Mouse (Mus musculus): ENCODE measurements at regions not wholly inside any gene's neighbourhood (a gene's known extent, or its start where the extent isn't known, plus 50 kb on each side); places are given as distances from the start of the nearest gene placed in this dataset.

DNA sequence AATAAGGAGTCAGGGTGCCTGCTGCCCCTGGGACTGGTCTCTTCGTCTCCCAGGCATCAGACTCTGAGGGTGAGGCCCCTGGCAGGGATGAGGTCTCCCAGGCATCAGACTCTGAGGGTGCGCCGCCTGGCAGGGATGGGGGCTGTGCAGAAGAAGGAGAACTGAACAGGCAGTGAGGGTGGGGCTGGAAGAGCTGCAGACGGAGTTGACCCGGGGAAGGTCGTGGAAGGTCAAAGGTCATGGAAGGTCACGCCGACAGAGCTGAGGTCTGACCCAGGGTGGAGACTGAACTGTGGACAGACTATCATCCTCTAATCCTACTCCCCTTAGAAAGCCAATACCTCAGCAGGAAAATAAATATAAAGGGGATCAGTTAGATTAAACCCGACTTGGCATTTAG, 50.6 kb upstream of the Grik3 start:
- Histone ChIP-seq H3K4me3 (no peak overlapping the region), H3K9ac (no peak overlapping the region), H3K27me3 (0 out of 2 replicates have a peak, but pooled peaks cover 10% of the 10 kb centered on the region), H3K36me3 (no peaks in the 10 kb centered on the region), H3K4me2 (no peak overlapping the region), H3K27ac (no peak overlapping the region), H3K9me3 (no peaks in the 10 kb centered on the region), H3K4me1 (replicated peaks) (peaks cover 22% of the 10 kb centered on the region)
- no peak for ATAC-seq (ENCODE audit: low FRiP score)
- 24% methylated on average over 9 of the region's 9 CpGs for WGBS

DNA sequence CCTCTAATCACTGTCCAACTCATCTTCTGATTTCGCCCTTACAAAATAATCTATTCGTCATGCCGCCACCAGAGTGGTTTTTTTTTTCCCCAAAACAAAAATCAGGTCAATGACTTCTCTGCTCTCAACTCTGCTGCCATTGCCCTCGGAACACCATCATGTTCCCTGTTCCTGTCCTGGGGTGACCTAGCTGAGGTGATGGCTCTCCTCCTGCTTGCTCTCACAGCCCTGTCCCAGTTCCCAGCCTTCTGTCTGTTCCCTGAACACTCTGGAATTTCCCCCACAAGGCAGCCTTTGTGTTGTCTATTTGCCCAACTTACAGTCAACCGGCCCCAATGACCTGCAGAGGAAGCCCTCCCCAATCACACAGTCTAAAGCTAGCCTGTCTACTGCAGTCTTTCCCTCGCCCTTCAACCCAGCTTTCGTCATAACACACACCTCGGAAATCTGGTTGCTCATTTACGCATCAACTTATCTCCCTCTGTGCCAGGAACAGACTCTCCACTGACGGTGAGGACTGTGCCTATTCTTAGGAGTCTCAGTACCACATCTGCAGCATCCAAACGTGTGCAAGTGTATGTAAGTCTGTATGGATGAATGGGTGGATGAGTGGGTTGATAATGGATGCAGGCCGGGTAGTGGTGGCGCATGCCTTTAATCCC, 53.2 kb upstream of the Grik3 start:
- H3K4me2 ChIP-seq, result no peak overlapping the region
- H3K4me1 ChIP-seq (replicated peaks), result peaks cover 22% of the 10 kb centered on the region
- no peak overlapping the region for H3K27ac ChIP-seq
- no peak overlapping the region for H3K9ac ChIP-seq
- 0 out of 2 replicates have a peak, but pooled peaks cover 7% of the 10 kb centered on the region for H3K27me3 ChIP-seq
- 77% methylated on average over 13 of the region's 13 CpGs for WGBS
- ATAC-seq (ENCODE audit: low FRiP score), result no peak
- no peak overlapping the region for H3K4me3 ChIP-seq
- no peaks in the 10 kb centered on the region for H3K36me3 ChIP-seq
- H3K9me3 ChIP-seq, result no peaks in the 10 kb centered on the region

DNA sequence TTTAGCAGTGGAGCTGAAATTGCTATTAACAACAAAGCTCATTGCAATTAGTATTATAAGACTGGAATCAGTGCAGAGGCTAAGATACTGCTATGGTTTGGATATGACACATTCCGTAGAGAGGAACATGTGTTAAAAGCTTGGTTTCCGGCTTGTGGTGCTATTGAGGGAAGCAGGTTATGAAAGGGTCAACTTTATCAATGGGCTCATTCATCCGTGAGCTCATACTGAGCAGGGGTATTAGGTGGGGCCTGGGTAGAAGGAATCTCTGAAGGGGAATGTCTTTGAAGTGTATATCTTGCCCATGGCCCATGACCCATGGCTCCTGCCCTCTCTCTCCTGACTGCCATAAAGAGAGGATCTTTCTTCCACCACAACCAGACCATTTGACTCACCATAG, 57.0 kb upstream of the Grik3 start:
- H3K9me3 ChIP-seq, result no peaks in the 10 kb centered on the region
- H3K4me1 ChIP-seq (replicated peaks), result peaks cover 5% of the 10 kb centered on the region; the same call in 1 of the 2 replicates
- ATAC-seq (ENCODE audit: low FRiP score), result no peak
- no peak overlapping the region for H3K9ac ChIP-seq
- H3K4me2 ChIP-seq, result no peak overlapping the region
- 0 out of 2 replicates have a peak, but pooled peaks cover 3% of the 10 kb centered on the region for H3K27me3 ChIP-seq
- WGBS, result 35% methylated on average over 3 of the region's 3 CpGs
- H3K4me3 ChIP-seq, result no peak overlapping the region
- no peaks in the 10 kb centered on the region for H3K36me3 ChIP-seq
- H3K27ac ChIP-seq, result no peak overlapping the region

DNA sequence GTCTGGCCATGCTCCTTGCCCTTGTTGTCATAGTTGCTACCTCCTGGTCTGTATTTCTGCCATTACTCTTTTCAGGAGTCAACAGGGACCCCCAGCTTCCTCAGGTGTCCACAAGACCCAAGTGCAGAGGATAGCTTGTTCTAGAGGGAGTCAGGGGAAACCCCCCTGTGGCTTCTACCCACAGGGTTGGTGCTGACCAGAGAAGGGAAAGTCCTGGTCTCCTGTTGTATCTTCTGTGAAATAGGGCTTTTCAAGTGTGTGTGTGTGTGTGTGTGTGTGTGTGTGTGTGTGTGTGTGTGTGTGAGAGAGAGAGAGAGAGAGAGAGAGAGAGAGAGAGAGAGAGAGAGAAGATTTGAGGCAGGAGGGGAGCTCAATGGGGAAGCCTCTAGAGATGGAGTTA, 58.9 kb upstream of the Grik3 start:
- Histone ChIP-seq H3K4me2 (no peak overlapping the region), H3K9me3 (no peaks in the 10 kb centered on the region), H3K27ac (no peak overlapping the region), H3K27me3 (0 out of 2 replicates have a peak, but pooled peaks cover 9% of the 10 kb centered on the region), H3K9ac (no peak overlapping the region), H3K4me1 (replicated peaks) (peaks cover 9% of the 10 kb centered on the region; the same call in 1 of the 2 replicates), H3K36me3 (no peaks in the 10 kb centered on the region), H3K4me3 (no peak overlapping the region)
- ATAC-seq (ENCODE audit: low FRiP score), result no peak

DNA sequence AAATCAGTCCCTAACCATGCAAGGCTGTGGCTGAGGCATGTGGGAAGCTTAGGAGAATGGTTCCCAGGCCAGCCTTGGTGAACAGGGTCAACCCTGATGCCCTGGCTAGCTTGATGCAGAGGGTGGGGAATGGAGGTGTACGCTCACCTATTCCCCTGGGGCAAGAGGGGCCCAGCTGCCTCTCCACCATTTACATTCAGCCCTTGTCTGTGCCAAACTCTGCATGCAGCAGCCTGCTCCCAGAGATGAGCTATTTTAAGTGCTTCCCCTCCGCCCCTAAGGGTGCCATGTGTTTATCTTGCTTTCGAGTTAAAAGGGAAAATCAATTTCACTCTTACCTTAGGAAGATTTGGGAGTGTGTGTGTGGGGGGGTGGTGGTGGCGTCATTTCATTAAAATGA, 59.7 kb upstream of the Grik3 start:
- H3K36me3 ChIP-seq, result no peaks in the 10 kb centered on the region
- no peak overlapping the region for H3K9ac ChIP-seq
- peaks cover 10% of the 10 kb centered on the region for H3K4me1 ChIP-seq (replicated peaks)
- H3K4me3 ChIP-seq, result no peak overlapping the region
- no peak for ATAC-seq (ENCODE audit: low FRiP score)
- no peaks in the 10 kb centered on the region for H3K9me3 ChIP-seq
- H3K27ac ChIP-seq, result no peak overlapping the region
- WGBS, result 62% methylated on average over 4 of the region's 4 CpGs
- H3K4me2 ChIP-seq, result no peak overlapping the region
- 0 out of 2 replicates have a peak, but pooled peaks cover 9% of the 10 kb centered on the region for H3K27me3 ChIP-seq

DNA sequence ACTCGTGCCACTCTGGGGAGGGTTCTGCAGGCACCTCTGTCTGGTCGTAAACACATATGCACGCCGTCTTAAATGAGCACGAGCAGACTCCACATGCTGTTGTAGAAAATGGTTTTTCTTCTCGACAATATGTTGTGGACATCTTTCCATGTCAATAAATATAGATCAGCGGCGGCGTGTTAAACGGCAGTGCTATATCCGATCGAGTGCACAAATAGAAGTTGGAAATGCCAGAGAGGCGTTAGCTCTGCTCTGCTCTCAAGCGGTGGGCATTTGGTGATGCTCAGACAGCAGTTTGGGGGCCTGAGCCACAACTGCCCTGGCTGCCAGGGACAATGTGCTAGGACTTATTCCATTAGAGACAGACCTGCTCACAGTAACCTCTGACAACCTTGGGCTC, 61.8 kb upstream of the Grik3 start:
- Histone ChIP-seq H3K4me3 (no peak overlapping the region), H3K9ac (no peak overlapping the region), H3K27me3 (0 out of 2 replicates have a peak, but pooled peaks cover 9% of the 10 kb centered on the region), H3K9me3 (no peaks in the 10 kb centered on the region), H3K27ac (no peak overlapping the region), H3K4me1 (replicated peaks) (peaks cover 21% of the 10 kb centered on the region), H3K36me3 (no peaks in the 10 kb centered on the region), H3K4me2 (no peak overlapping the region)
- no peak for ATAC-seq (ENCODE audit: low FRiP score)
- WGBS, result 90% methylated on average over 14 of the region's 14 CpGs

DNA sequence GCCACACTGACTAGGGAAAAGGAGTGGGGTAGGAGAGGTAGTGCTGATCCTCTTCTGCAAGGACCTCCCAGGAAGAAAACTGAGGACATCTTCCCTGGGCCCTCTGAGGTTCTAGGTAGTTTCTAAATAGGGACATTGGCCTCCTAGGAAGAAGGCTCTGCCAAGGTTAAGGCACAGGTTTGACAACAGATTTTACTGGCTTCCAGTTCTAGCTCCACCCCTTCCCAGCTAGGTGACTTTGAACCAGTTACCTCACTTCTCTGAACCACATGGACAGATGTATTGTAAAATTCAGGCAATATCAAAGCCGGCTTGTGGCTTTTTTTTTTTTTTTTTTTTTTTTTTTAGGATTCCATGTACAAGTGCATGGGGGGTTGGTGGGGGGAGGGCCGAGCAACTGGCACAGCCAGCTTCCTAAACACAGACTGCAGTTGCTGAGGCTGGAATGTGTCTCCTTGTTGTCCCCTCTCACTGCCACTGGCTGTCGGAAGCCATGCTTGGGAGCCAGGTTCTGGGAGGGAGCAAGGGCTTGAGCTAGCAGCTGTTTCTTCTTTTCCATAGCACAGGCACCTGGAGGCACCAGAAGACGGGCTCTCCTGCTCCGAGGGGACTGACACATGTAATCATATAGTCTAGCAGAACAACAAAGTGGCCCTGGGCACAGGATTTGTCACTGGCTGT, 69.8 kb upstream of the Grik3 start:
- Histone ChIP-seq H3K27ac (no peak overlapping the region), H3K4me2 (no peak overlapping the region), H3K4me1 (replicated peaks) (peaks cover 16% of the 10 kb centered on the region), H3K4me3 (no peak overlapping the region), H3K9me3 (no peaks in the 10 kb centered on the region), H3K9ac (no peak overlapping the region), H3K36me3 (no peaks in the 10 kb centered on the region), H3K27me3 (peaks cover 13% of the 10 kb centered on the region)
- ATAC-seq (ENCODE audit: low FRiP score), result no peak
- 53% methylated on average over 5 of the region's 5 CpGs for WGBS

DNA sequence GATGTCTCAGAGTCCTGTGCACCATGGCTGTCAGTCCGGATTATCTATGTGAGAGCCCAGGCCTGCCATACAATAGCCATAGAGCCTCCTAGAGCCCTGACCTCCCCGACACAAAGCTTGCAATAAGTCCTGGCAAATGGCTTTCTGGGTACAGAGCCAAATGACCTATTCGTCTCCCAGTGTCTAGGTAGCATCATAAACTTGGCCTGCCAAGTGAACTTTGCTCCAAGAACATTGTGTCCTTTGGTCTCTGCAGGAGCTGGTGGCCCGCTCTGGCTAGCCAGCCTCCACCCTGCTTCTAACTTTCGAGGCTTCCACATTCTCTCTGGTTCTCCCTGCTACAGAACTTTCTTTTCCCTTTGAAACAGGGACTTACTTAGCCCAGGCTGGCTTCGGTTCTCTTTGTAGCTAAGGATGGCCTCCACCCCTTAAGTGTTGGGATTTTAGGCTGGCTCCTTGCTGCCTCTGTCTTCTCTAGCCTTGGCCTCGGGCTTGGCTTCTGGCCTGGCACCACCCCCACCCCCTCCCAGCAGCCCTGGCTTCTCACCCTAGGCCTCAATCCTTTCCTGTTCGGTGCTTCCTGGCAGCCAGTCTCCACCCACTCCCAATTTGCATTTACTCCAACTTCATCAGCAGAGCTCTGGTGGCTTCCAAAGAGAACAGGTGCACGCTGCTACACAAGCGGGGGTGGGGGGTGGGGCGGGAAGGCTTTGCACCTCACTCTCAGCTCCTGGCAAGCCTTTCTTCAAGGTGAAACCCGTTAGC, 70.8 kb upstream of the Grik3 start:
- H3K9me3 ChIP-seq, result no peaks in the 10 kb centered on the region
- no peak overlapping the region for H3K4me2 ChIP-seq
- H3K36me3 ChIP-seq, result no peaks in the 10 kb centered on the region
- H3K27ac ChIP-seq, result no peak overlapping the region
- H3K27me3 ChIP-seq, result peaks cover 13% of the 10 kb centered on the region
- 46% methylated on average over 12 of the region's 12 CpGs for WGBS
- H3K4me1 ChIP-seq (replicated peaks), result peaks cover 16% of the 10 kb centered on the region
- H3K9ac ChIP-seq, result no peak overlapping the region
- no peak overlapping the region for H3K4me3 ChIP-seq
- ATAC-seq (ENCODE audit: low FRiP score), result no peak

DNA sequence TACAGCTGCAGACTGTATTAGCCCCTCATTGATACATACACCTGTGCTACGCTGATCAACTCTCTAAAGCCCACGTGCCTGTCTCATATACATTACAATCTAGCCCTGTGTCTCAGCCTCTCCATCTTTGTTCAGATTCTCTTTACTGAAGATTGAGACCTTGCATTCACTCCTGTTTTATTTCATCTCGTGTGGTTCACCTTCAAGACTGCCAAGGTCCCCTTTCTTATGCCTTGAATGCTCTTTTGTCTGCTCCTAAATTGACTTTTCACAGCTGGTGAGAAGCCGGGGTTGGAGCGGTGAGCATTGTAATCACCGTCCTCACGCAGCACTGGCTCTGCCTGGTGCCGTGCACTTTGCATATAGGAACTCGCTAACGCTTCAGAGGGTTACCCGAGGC, 75.2 kb upstream of the Grik3 start:
- Histone ChIP-seq H3K9me3 (no peaks in the 10 kb centered on the region), H3K36me3 (no peaks in the 10 kb centered on the region), H3K4me2 (no peak overlapping the region), H3K27ac (no peak overlapping the region), H3K4me3 (no peak overlapping the region), H3K9ac (no peak overlapping the region), H3K4me1 (replicated peaks) (peaks cover 38% of the 10 kb centered on the region), H3K27me3 (peaks cover 9% of the 10 kb centered on the region)
- 15% methylated on average over 11 of the region's 11 CpGs for WGBS
- no peak for ATAC-seq (ENCODE audit: low FRiP score)

DNA sequence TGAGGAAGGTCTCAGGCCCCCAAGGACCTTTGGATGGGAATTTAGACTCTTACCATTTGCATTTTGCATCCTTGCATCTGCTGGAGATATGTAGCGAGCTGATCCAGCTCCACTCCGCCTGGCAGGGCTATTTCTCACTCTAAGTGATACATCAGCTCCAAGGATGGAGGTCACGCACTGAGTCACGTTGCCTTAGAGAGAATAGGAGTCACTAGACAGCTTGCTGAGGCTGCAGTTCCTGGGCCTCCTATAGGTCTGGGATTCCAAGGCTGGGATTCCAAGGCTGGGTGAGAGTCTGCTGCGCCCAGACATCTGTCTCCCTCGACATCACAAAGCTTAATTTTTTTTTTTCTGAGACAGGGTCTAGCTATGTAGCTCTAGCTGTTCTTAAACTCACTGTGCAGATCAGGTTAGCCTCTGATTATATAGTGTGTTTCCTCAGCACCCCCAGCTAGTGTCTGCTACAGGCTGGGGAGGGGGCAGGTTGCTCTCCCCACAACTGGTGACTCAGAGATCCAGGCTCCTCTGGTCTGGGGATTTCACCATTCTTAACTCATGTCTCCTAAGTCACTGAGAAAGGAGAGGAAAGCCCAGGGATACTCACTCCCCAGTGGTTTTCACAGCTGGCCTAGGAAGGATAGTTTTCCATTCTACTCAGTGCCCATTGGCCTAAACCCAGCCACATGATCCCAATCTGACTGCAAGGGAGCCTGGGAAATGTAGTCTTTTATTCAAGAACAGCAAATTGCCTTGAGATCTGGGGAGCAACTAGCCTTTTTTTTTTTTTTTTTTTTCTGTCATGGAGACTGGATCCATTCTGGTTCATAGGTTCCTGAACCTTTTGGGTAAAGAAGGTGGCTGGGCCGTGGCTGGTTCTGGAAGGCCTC, 76.4 kb upstream of the Grik3 start:
- Histone ChIP-seq H3K9ac (no peak overlapping the region), H3K27ac (no peak overlapping the region), H3K9me3 (no peaks in the 10 kb centered on the region), H3K4me3 (no peak overlapping the region), H3K4me1 (replicated peaks) (peaks cover 43% of the 10 kb centered on the region), H3K27me3 (peaks cover 13% of the 10 kb centered on the region), H3K4me2 (no peak overlapping the region), H3K36me3 (no peaks in the 10 kb centered on the region)
- 75% methylated on average over 7 of the region's 7 CpGs for WGBS
- ATAC-seq (ENCODE audit: low FRiP score), result peak; percentile 65

DNA sequence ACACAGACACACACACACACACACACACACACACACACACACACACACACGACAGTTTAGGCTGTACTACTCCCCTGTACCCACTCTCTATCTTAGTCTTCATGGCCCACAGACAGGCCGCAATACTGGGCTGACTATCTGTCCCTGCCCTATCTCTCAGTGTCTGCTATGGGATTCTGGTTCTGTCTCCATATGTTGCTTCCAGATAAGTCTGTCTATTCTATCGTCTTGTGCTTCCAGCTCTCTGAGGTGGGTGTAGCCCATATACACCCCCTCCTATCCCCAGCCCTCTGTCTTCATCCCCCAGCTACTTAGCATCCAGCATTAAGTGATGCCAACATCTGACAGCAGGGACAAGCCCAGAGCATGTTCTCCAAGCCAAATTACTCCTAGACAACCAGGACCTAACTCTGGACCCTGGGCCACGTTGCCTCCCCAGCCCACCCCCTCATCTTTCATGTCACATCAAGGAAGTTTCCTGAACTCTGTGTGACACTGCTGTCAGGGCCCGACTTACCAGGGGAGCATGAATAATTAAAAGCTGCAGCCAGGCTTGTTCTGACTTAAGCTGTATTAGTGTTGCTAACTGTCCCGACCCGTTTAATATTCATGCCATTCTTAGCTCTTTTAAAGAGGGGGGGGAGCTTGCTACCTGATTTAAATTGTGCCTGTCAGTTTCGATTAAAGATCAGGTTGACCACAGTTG, 79.6 kb upstream of the Grik3 start:
- Histone ChIP-seq H3K4me3 (no peak overlapping the region), H3K9ac (no peak overlapping the region), H3K9me3 (no peaks in the 10 kb centered on the region), H3K4me1 (replicated peaks) (peaks cover 67% of the 10 kb centered on the region), H3K27ac (no peak overlapping the region), H3K36me3 (no peaks in the 10 kb centered on the region), H3K27me3 (0 out of 2 replicates have a peak, but pooled peaks cover 14% of the 10 kb centered on the region), H3K4me2 (no peak overlapping the region)
- peak; percentile 21; the same call in 1 of the 2 replicates for ATAC-seq (ENCODE audit: low FRiP score)
- 34% methylated on average over 8 of the region's 8 CpGs for WGBS
